Mouse (Mus musculus) megakaryocyte, embryonic 14.5 days (primary cell): Measurements from ENCODE around the gene Olfr68. TPM values are rescaled to one million over a fixed set of nuclear protein-coding genes. Genes with fewer than 3 reads are reported as not detected.
"Not testable (repeated sequence)": the region's sequence is repeated elsewhere in the genome, so short reads cannot be mapped to it uniquely, and the experiment has no call there.

ENCODE experiments used
- H3K27me3 ChIP-seq: replicated peaks from 2 replicates; pipeline ENCODE3; 2012; ENCODE audit warnings: inconsistent platforms
- H3K36me3 ChIP-seq: replicated peaks from 2 replicates; pipeline ENCODE3; 2012; ENCODE audit warnings: low read length, inconsistent platforms, mixed read lengths
- H3K4me1 ChIP-seq: 2 replicates; pipeline ENCODE4 v1.6.1; 2012; ENCODE audit warnings: inconsistent platforms
- H3K4me3 ChIP-seq: replicated peaks from 2 replicates; pipeline ENCODE3; 2012; ENCODE audit warnings: moderate library complexity, mild to moderate bottlenecking, inconsistent platforms
- H3K9me3 ChIP-seq: 2 replicates; pipeline ENCODE4 v1.6.1; 2012; ENCODE audit warnings: inconsistent platforms
- FLI1 ChIP-seq: IDR thresholded peaks from 2 replicates; pipeline ENCODE4 v1.6.1; 2012; ENCODE audit warnings: low read length, inconsistent platforms, mixed read lengths
- GATA1 ChIP-seq: IDR thresholded peaks from 3 replicates; pipeline ENCODE4 v1.6.1; 2012; ENCODE audit warnings: mixed read lengths, low read length, inconsistent platforms, borderline replicate concordance
- polyA plus RNA-seq: library from polyadenylated mRNA; stranded (reverse); fragments of >175 nt; gene quantifications from 2 replicates; pipeline ENCODE4 v1.2.3, GENCODE M21; 2012; ENCODE audit warnings: low replicate concordance; ENCODE audit not compliant: insufficient read depth

Gene Olfr68
- polyA plus RNA-seq: not detected in 2 replicates

DNA sequence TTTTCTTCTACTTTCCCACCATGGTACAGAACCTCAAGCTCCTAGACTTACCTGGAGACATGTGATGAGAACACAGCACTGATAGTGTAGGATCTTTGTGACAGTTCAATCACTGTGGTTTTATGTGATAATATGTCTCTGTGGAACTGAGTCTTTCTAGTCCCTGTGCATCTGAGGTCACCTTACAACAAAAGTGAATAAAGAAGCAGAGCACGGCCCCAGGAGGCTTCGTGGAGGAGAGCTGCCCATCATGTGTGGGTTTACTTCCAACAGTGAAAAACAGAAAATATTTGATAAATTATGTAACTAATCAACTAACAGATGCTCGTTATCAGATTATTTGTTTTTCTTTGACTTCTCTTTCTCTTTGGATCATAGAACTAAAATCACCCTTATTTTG, at the start of gene Olfr68:
TSS of gene Olfr68 (minus strand) at position 101 of the 400 bp plus-strand sequence.
- H3K4me3 ChIP-seq: no peak within 1 kb of the TSS
- H3K27me3 ChIP-seq: no peaks in the 10 kb centered on the region
- H3K4me1 ChIP-seq: no peaks in the 10 kb centered on the region
- no peaks in the 10 kb centered on the region for H3K36me3 ChIP-seq
- no peak for TF ChIP-seq FLI1
- TF ChIP-seq GATA1: no peak
- no peaks in the 10 kb centered on the region for H3K9me3 ChIP-seq

DNA sequence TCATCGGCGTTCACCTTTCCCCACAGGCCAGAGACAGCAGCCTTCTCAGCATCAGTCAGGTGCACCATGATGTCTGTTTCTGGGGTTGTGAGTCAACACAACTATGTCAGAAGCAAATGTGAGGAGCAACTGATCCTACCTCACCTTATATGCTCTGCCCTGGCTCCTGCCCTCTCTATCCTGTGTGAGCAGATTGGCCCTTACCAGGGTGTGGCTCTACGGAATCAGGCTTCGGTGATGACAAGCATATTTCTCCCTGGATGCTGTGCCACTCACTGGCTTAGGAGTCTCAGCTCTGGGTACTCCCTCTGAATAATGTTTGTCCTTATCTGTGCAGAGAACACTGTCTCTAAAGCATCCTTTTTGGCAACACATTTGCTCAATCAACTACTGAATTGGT, 48.3 kb upstream of the Olfr68 start, which contains the start of gene Hbb-bs:
TSS of gene Hbb-bs (minus strand) at position 289 of the 400 bp plus-strand sequence.
- Histone ChIP-seq H3K4me3 (peak within 1 kb of the TSS; percentile 62), H3K9me3 (no peaks in the 10 kb centered on the region), H3K4me1 (peaks cover 16% of the 10 kb centered on the region), H3K36me3 (no peaks in the 10 kb centered on the region), H3K27me3 (no peaks in the 10 kb centered on the region)
- no peak for TF ChIP-seq FLI1
- no peak for TF ChIP-seq GATA1

- H3K4me1 ChIP-seq: peaks cover 16% of the 10 kb centered on the region
- H3K27me3 ChIP-seq, H3K4me3 ChIP-seq, H3K9me3 ChIP-seq, H3K36me3 ChIP-seq: not testable (repeated sequence)
Measured at GRCm38 (mm10) chr7:103827139-103827538, 47.6 kb upstream of the Olfr68 start.

DNA sequence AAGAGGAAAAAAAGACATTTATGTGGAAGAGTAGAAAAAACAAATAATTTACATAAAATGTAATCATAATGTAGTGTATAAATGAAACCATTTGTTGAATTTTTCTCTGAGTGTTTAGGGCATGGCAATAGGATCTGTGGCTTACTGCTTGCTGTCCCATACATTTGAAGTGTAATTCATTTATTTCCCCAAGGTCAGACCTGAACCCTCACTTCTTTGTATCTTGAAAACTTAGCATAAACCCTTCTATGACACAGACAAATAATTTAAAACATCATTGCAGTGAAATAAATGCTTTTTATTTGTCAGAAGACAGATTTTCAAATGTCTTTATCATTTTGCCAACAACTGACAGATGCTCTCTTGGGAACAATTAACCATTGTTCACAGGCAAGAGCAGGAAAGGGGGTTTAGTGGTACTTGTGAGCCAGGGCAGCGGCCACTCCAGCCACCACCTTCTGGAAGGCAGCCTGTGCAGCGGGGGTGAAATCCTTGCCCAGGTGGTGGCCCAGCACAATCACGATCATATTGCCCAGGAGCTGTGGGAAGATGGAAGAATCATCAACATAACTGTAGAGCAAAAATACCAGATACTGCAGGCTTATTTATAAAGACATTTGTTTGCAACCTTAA, 46.9 kb upstream of the Olfr68 start:
- Histone ChIP-seq H3K36me3 (no peaks in the 10 kb centered on the region), H3K9me3 (no peaks in the 10 kb centered on the region), H3K27me3 (no peaks in the 10 kb centered on the region), H3K4me1 (peaks cover 16% of the 10 kb centered on the region), H3K4me3 (no peak overlapping the region)
- TF ChIP-seq FLI1 (no peak), GATA1 (no peak)

DNA sequence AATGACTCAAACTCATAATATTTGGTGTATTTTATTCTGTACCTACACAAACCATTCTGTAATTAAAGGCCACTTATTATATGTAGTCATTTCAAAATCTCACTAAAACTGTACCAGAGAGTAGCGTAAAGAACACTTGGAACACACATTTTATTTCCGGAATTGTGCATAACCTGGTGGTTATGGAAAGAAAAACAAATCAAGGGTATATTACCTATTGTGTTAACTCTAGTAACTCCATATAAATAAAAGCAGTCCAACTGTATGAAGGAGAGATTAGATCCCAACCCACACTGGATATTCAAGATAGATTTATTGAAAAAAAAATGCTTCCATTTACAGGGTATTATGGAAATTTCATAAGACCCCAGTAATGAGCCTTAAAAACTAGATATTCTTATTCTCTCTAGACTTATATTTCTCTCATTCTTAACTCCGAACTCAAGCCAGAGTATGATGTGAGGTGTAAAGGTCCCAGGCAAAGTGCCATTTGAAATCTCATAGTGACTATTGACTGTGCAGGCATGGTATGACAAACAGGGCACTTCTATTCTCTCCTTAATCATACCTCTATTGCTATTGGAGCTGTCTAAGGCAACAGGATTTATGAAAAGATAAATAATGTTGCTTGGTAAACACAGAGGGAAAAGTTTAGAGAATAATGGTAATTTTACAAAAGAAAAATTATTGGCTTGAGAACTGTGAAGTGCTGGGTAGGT, 46.2 kb upstream of the Olfr68 start:
- Histone ChIP-seq H3K4me1 (peaks cover 16% of the 10 kb centered on the region), H3K36me3 (no peaks in the 10 kb centered on the region), H3K27me3 (no peaks in the 10 kb centered on the region), H3K9me3 (no peaks in the 10 kb centered on the region), H3K4me3 (no peak overlapping the region)
- TF ChIP-seq GATA1 (no peak), FLI1 (no peak)

GRCm38 (mm10) chr7:103824597-103824996, 45.1 kb upstream of the Olfr68 start:
- Histone ChIP-seq H3K9me3 (no peaks in the 10 kb centered on the region), H3K4me1 (peaks cover 10% of the 10 kb centered on the region), H3K36me3 (no peaks in the 10 kb centered on the region), H3K27me3 (no peaks in the 10 kb centered on the region), H3K4me3 (no peak overlapping the region)
- TF ChIP-seq GATA1 (no peak), FLI1 (no peak)

GRCm38 (mm10) chr7:103815085-103815484, 35.6 kb upstream of the Olfr68 start:
- not testable (repeated sequence) for H3K36me3 ChIP-seq, H3K9me3 ChIP-seq, H3K27me3 ChIP-seq, H3K4me3 ChIP-seq
- H3K4me1 ChIP-seq: peaks cover 30% of the 10 kb centered on the region

DNA sequence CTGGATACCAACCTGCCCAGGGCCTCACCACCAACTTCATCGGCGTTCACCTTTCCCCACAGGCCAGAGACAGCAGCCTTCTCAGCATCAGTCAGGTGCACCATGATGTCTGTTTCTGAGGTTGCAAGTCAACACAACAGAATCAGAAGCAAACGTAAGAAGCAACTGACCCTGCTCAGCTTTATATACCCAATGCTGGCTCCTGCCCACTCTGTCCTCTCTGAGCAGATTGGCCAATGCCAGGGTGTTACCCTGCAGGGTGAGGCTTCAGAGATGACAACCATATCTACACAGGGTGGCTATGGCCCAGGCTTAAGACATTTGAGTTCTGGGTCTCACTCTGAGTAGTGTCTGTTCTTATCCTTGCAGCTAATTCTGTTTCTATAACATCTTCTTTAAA, 34.3 kb upstream of the Olfr68 start, which contains the start of gene Hbb-bt:
TSS of gene Hbb-bt (minus strand) at position 231 of the 400 bp plus-strand sequence.
- Histone ChIP-seq H3K36me3 (no peaks in the 10 kb centered on the region), H3K27me3 (no peaks in the 10 kb centered on the region), H3K4me3 (peak within 1 kb of the TSS; percentile 38), H3K4me1 (peaks cover 43% of the 10 kb centered on the region), H3K9me3 (no peaks in the 10 kb centered on the region)
- TF ChIP-seq FLI1 (no peak), GATA1 (no peak)

DNA sequence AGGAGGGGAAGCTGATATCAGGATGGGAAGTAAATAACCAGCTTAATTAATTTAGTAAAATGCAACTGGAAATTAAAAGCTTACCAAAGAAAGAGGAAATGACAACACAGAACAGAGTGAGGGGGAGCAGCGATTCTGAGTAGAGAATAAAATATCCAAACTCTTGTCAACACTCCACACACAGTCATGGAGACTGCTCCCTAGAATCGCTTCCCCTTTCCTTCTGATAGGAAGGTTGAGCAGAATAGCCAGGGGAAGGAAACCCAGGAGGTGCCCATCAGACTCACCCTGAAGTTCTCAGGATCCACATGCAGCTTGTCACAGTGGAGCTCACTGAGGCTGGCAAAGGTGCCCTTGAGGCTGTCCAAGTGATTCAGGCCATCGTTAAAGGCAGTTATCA, 33.7 kb upstream of the Olfr68 start:
- H3K4me1 ChIP-seq: peaks cover 45% of the 10 kb centered on the region
- not testable (repeated sequence) for H3K4me3 ChIP-seq, H3K9me3 ChIP-seq, H3K27me3 ChIP-seq, H3K36me3 ChIP-seq

- no peak for TF ChIP-seq GATA1
- TF ChIP-seq FLI1: no peak
- Histone ChIP-seq H3K27me3 (no peaks in the 10 kb centered on the region), H3K4me1 (peaks cover 45% of the 10 kb centered on the region), H3K36me3 (no peaks in the 10 kb centered on the region), H3K4me3 (peak overlapping the region; percentile 47), H3K9me3 (no peaks in the 10 kb centered on the region)
Measured at GRCm38 (mm10) chr7:103812174-103812573, 32.7 kb upstream of the Olfr68 start.
